Mouse (Mus musculus): ENCODE data around the gene Arhgdib. TPM values are rescaled to one million over a fixed set of nuclear protein-coding genes. Genes with fewer than 3 reads are reported as not detected.
A peak's percentile ranks its signal among the peaks of the same experiment; 100 is the strongest.

Gene Arhgdib
- polyA plus RNA-seq, 1 experiment from 2014 or later, result 118 TPM

- DNase-seq (ENCODE audit: low spot score) (no peak), ATAC-seq (ENCODE audit: low read depth) (no peak)
- WGBS, result 82% methylated on average over 3 of the region's 3 CpGs
- Histone ChIP-seq H3K4me2 (ENCODE audit: low read depth, low read length) (no peak overlapping the region), H3K36me3 (ENCODE audit: control insufficient read depth, insufficient read depth, low read length) (no peaks in the 10 kb centered on the region), H3K9ac (ENCODE audit: low read depth, low read length) (no peak overlapping the region), H3K27ac (replicated peaks; ENCODE audit: low read depth, low read length) (no peak overlapping the region), H3K9me3 (ENCODE audit: control insufficient read depth, low read length) (no peaks in the 10 kb centered on the region), H3K4me3 (ENCODE audit: low read depth, low read length) (no peak overlapping the region), H3K27me3 (replicated peaks; ENCODE audit: control insufficient read depth, insufficient read depth, low read length) (no peaks in the 10 kb centered on the region), H3K4me1 (ENCODE audit: control insufficient read depth, insufficient read depth, low read length) (0 out of 2 replicates have a peak, but pooled peaks cover 6% of the 10 kb centered on the region)
These were observed 58.2 kb downstream of the Arhgdib start for GRCm38 (mm10) chr6:136883431-136883915.

GRCm38 (mm10) chr6:136881678-136882077 is 60.0 kb downstream of the Arhgdib start:
- Histone ChIP-seq H3K9ac (ENCODE audit: low read depth, low read length) (no peak overlapping the region), H3K36me3 (ENCODE audit: control insufficient read depth, insufficient read depth, low read length) (no peaks in the 10 kb centered on the region), H3K4me2 (ENCODE audit: low read depth, low read length) (no peak overlapping the region), H3K4me3 (ENCODE audit: low read depth, low read length) (no peak overlapping the region), H3K4me1 (ENCODE audit: control insufficient read depth, insufficient read depth, low read length) (0 out of 2 replicates have a peak, but pooled peaks cover 6% of the 10 kb centered on the region), H3K27me3 (replicated peaks; ENCODE audit: control insufficient read depth, insufficient read depth, low read length) (no peaks in the 10 kb centered on the region), H3K9me3 (ENCODE audit: control insufficient read depth, low read length) (no peaks in the 10 kb centered on the region), H3K27ac (replicated peaks; ENCODE audit: low read depth, low read length) (no peak overlapping the region)
- WGBS, result 41% methylated on average over 8 of the region's 8 CpGs
- DNase-seq (ENCODE audit: low spot score) (peak; percentile 74), ATAC-seq (ENCODE audit: low read depth) (peak; percentile 77; the same call in 1 of the 2 replicates)

- 0 out of 2 replicates have a peak, but pooled peaks cover 3% of the 10 kb centered on the region for H3K36me3 ChIP-seq (ENCODE audit: control insufficient read depth, insufficient read depth, low read length)
- H3K4me3 ChIP-seq (ENCODE audit: low read depth, low read length), result peak within 1 kb of the TSS; percentile 29
- H3K9ac ChIP-seq (ENCODE audit: low read depth, low read length), result peak within 1 kb of the TSS; percentile 48
- no peaks in the 10 kb centered on the region for H3K9me3 ChIP-seq (ENCODE audit: control insufficient read depth, low read length)
- peak within 1 kb of the TSS; percentile 48 for H3K4me2 ChIP-seq (ENCODE audit: low read depth, low read length)
- H3K27me3 ChIP-seq (replicated peaks; ENCODE audit: control insufficient read depth, insufficient read depth, low read length), result no peaks in the 10 kb centered on the region
- 20% methylated on average over 9 of the region's 9 CpGs for WGBS
- H3K4me1 ChIP-seq (ENCODE audit: control insufficient read depth, insufficient read depth, low read length), result peaks cover 23% of the 10 kb centered on the region
- ATAC-seq (ENCODE audit: low read depth) (peak; percentile 92), DNase-seq (ENCODE audit: low spot score) (peak; percentile 86)
- peak within 1 kb of the TSS; percentile 49 for H3K27ac ChIP-seq (replicated peaks; ENCODE audit: low read depth, low read length)
These were observed 66.0 kb downstream of the Arhgdib start, which contains the start of gene Mgp for GRCm38 (mm10) chr6:136875670-136876069. TSS of gene Mgp (minus strand) at chr6:136875823.

- Histone ChIP-seq H3K4me1 (ENCODE audit: control insufficient read depth, insufficient read depth, low read length) (peaks cover 23% of the 10 kb centered on the region), H3K4me3 (ENCODE audit: low read depth, low read length) (peak overlapping the region; percentile 29), H3K9me3 (ENCODE audit: control insufficient read depth, low read length) (no peaks in the 10 kb centered on the region), H3K36me3 (ENCODE audit: control insufficient read depth, insufficient read depth, low read length) (0 out of 2 replicates have a peak, but pooled peaks cover 3% of the 10 kb centered on the region), H3K9ac (ENCODE audit: low read depth, low read length) (peak overlapping the region; percentile 46), H3K27me3 (replicated peaks; ENCODE audit: control insufficient read depth, insufficient read depth, low read length) (no peaks in the 10 kb centered on the region), H3K27ac (replicated peaks; ENCODE audit: low read depth, low read length) (peak overlapping the region; percentile 49), H3K4me2 (ENCODE audit: low read depth, low read length) (peak overlapping the region; percentile 48)
- WGBS, result 17% methylated on average over 8 of the region's 8 CpGs
- DNase-seq (ENCODE audit: low spot score), result peak; percentile 78
- 0 out of 2 replicates have a peak, but pooled peaks have one; percentile 37 for ATAC-seq (ENCODE audit: low read depth)
These were observed 67.1 kb downstream of the Arhgdib start for GRCm38 (mm10) chr6:136874599-136874998.

Other genes starting within 250 kb of the Arhgdib start
- gene Gucy2c, start 160.1 kb downstream of the Arhgdib start, polyA plus RNA-seq (2014; fragmentation: Nextera tagmentation; extraction: Ambion mirVana), result 0.13 and 0.15 TPM in 2 replicates
- 0.64 and 1.1 TPM in 2 replicates for gene Hist4h4, start 137.5 kb downstream of the Arhgdib start, polyA plus RNA-seq (2014; fragmentation: Nextera tagmentation; extraction: Ambion mirVana)
- 93.2 and 98.2 TPM in 2 replicates for gene H2afj, start 133.7 kb downstream of the Arhgdib start, polyA plus RNA-seq (2014; fragmentation: Nextera tagmentation; extraction: Ambion mirVana)
- gene BC049715, start 114.3 kb downstream of the Arhgdib start, polyA plus RNA-seq (2014; fragmentation: Nextera tagmentation; extraction: Ambion mirVana), result 1.1 and 1.7 TPM in 2 replicates
- 94.3 and 94.7 TPM in 2 replicates for gene Wbp11, start 113.7 kb downstream of the Arhgdib start, polyA plus RNA-seq (2014; fragmentation: Nextera tagmentation; extraction: Ambion mirVana)
- 2.5 and 2.8 TPM in 2 replicates for gene Smco3, start 106.4 kb downstream of the Arhgdib start, polyA plus RNA-seq (2014; fragmentation: Nextera tagmentation; extraction: Ambion mirVana)
- gene Art4, start 84.2 kb downstream of the Arhgdib start, polyA plus RNA-seq (2014; fragmentation: Nextera tagmentation; extraction: Ambion mirVana), result 1.9 and 2.7 TPM in 2 replicates
- gene Mgp, start 66.1 kb downstream of the Arhgdib start, polyA plus RNA-seq (2014; fragmentation: Nextera tagmentation; extraction: Ambion mirVana), result 321 and 362 TPM in 2 replicates
- 0.20 and 0.22 TPM in 2 replicates for gene Erp27, start 19.7 kb downstream of the Arhgdib start, polyA plus RNA-seq (2014; fragmentation: Nextera tagmentation; extraction: Ambion mirVana)
- gene Pde6h, start 18.1 kb downstream of the Arhgdib start, polyA plus RNA-seq (2014; fragmentation: Nextera tagmentation; extraction: Ambion mirVana), result not detected in 2 replicates
- 23.1 and 26.0 TPM in 2 replicates for gene Rerg, start 228.6 kb upstream of the Arhgdib start, polyA plus RNA-seq (2014; fragmentation: Nextera tagmentation; extraction: Ambion mirVana)

Data from embryonic facial prominence, embryonic 14.5 days (tissue).